Mouse (Mus musculus) midbrain, embryonic 11.5 days (tissue): Measurements from ENCODE around the gene Gm2564. TPM values are rescaled to one million over a fixed set of nuclear protein-coding genes. Genes with fewer than 3 reads are reported as not detected.
A peak's percentile ranks its signal among the peaks of the same experiment; 100 is the strongest.
"Not testable (repeated sequence)": the region's sequence is repeated elsewhere in the genome, so short reads cannot be mapped to it uniquely, and the experiment has no call there.

ENCODE experiments used
- ATAC-seq: fragments of 200-750 bp; cut with Nextera tagmentation; 2 replicates; pipeline ENCODE4 v1.8.0; 2017; ENCODE audit warnings: moderate TSS enrichment, moderate library complexity; ENCODE audit not compliant: low FRiP score
- DNase-seq: peaks from one replicate; pipeline ENCODE4 v3.0.0; 2015; ENCODE audit warnings: low spot score; ENCODE audit errors: missing footprints
- H3K27ac ChIP-seq: fragments of 300-500 bp; sonication (generic); 2 replicates; pipeline ENCODE4 v1.5.1; 2014; ENCODE audit warnings: low read depth, low read length
- H3K27me3 ChIP-seq: fragments of 300-500 bp; sonication (generic); 2 replicates; pipeline ENCODE4 v1.6.1; 2014; ENCODE audit warnings: mild to moderate bottlenecking, low read length, moderate library complexity, mixed read lengths; ENCODE audit not compliant: control insufficient read depth, insufficient read depth
- H3K36me3 ChIP-seq: fragments of 300-500 bp; sonication (generic); 2 replicates; pipeline ENCODE4 v1.6.1; 2014; ENCODE audit warnings: mild to moderate bottlenecking, low read length, moderate library complexity, mixed read lengths; ENCODE audit not compliant: control insufficient read depth, insufficient read depth
- H3K4me1 ChIP-seq: fragments of 300-500 bp; sonication (generic); 2 replicates; pipeline ENCODE4 v1.6.1; 2014; ENCODE audit warnings: low read length; ENCODE audit not compliant: control insufficient read depth, insufficient read depth
- H3K4me2 ChIP-seq: fragments of 300-500 bp; sonication (generic); 2 replicates; pipeline ENCODE4 v1.6.1; 2014; ENCODE audit warnings: mild to moderate bottlenecking, moderate library complexity
- H3K4me3 ChIP-seq: fragments of 300-500 bp; sonication (generic); 2 replicates; pipeline ENCODE4 v1.5.1; 2014; ENCODE audit warnings: low read depth, low read length
- H3K9ac ChIP-seq: fragments of 300-500 bp; sonication (generic); 2 replicates; pipeline ENCODE4 v1.6.1; 2014; ENCODE audit warnings: low read length
- H3K9me3 ChIP-seq: fragments of 300-500 bp; sonication (generic); 2 replicates; pipeline ENCODE4 v1.6.1; 2016; ENCODE audit warnings: low read length; ENCODE audit not compliant: control insufficient read depth
- WGBS: fragments of 180-500 bp; shearing (Covaris S2); extraction: QIAGEN DNeasy Blood & Tissue Kit; methylation state at CpG from one replicate; pipeline ENCODE4 v1.1.7; 2014; 5-methylcytosine and 5-hydroxymethylcytosine counted together
- polyA plus RNA-seq: library from polyadenylated mRNA; unstranded; fragments of >200 nt; fragmentation: Nextera tagmentation; extraction: Ambion mirVana; gene quantifications from 2 replicates; pipeline ENCODE4 v1.2.1, GENCODE M21; 2014

Gene Gm2564
- not detected in 2 replicates for polyA plus RNA-seq

GRCm38 (mm10) chr4:42629419-42629818, at the start of gene Gm2564:
Gene Gm2564, plus strand, starts transcription at chr4:42629719.
- not testable (repeated sequence) for DNase-seq

GRCm38 (mm10) chr4:42611895-42612294, 17.6 kb upstream of the Gm2564 start, which contains the start of gene Gm10591:
Gene Gm10591, plus strand, starts transcription at chr4:42612195.
- ATAC-seq, H3K4me3 ChIP-seq, H3K27me3 ChIP-seq, H3K27ac ChIP-seq, H3K4me1 ChIP-seq, H3K9me3 ChIP-seq, DNase-seq, H3K4me2 ChIP-seq, H3K36me3 ChIP-seq, H3K9ac ChIP-seq: not testable (repeated sequence)
- no CpG with 5 or more reads among the region's 5 CpGs for WGBS

More at GRCm38 (mm10) chr4:42629419-42629818, at the start of gene Gm2564:
- not testable (repeated sequence) for ATAC-seq, H3K36me3 ChIP-seq, H3K9me3 ChIP-seq, H3K4me1 ChIP-seq, H3K4me3 ChIP-seq, H3K9ac ChIP-seq, H3K27ac ChIP-seq, H3K27me3 ChIP-seq, H3K4me2 ChIP-seq
- no CpG with 5 or more reads among the region's 8 CpGs for WGBS

GRCm38 (mm10) chr4:42654951-42655350, 25.4 kb downstream of the Gm2564 start, which contains the start of gene Ccl27b:
Gene Ccl27b, plus strand, starts transcription at chr4:42655251.
- not testable (repeated sequence) for H3K9ac ChIP-seq, H3K9me3 ChIP-seq, H3K4me1 ChIP-seq, ATAC-seq, H3K4me2 ChIP-seq, H3K36me3 ChIP-seq, H3K27ac ChIP-seq, H3K4me3 ChIP-seq, H3K27me3 ChIP-seq, DNase-seq
- no CpG with 5 or more reads among the region's 9 CpGs for whole genome bisulfite sequencing

GRCm38 (mm10) chr4:42661793-42662192, 32.3 kb downstream of the Gm2564 start, which contains the start of gene Il11ra2:
Gene Il11ra2, minus strand, starts transcription at chr4:42661893.
- H3K9me3 ChIP-seq, H3K4me2 ChIP-seq, DNase-seq, H3K27ac ChIP-seq, H3K9ac ChIP-seq, H3K4me3 ChIP-seq, H3K27me3 ChIP-seq, H3K4me1 ChIP-seq, ATAC-seq, H3K36me3 ChIP-seq: not testable (repeated sequence)
- no CpG with 5 or more reads among the region's 3 CpGs for whole genome bisulfite sequencing

DNA sequence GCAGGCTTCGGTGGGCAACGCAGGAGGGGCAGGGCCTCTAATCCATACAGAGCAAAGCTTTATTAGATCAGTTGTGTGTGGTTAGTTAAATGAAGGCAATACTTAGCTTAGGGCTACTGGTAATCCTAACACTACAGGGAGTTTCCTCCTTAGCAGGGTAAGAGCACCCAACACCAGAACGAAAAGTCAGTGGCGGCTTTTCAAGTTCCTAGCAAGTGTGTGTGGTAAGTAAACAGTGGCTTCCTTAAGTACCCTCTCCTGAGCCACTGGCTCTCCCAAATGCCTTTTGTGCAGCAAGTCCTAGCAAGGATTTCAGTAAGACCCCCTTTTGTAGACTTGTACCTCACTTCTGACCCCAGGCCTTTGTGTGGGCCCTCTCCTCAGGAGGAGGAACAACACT, 45.9 kb downstream of the Gm2564 start:
- no CpG with 5 or more reads among the region's 4 CpGs for WGBS
- DNase-seq, ATAC-seq, H3K4me1 ChIP-seq, H3K27ac ChIP-seq, H3K36me3 ChIP-seq, H3K27me3 ChIP-seq, H3K9me3 ChIP-seq, H3K4me2 ChIP-seq, H3K9ac ChIP-seq, H3K4me3 ChIP-seq: not testable (repeated sequence)

- not testable (repeated sequence) for H3K4me2 ChIP-seq, H3K9me3 ChIP-seq, H3K4me3 ChIP-seq, H3K9ac ChIP-seq, H3K27ac ChIP-seq, H3K36me3 ChIP-seq, DNase-seq, H3K27me3 ChIP-seq, H3K4me1 ChIP-seq
- ATAC-seq: peak; percentile 60
- WGBS: no CpG with 5 or more reads among the region's 7 CpGs
These were observed 49.8 kb downstream of the Gm2564 start for GRCm38 (mm10) chr4:42679365-42679764.

- not testable (repeated sequence) for H3K27me3 ChIP-seq, H3K9ac ChIP-seq, H3K36me3 ChIP-seq, H3K27ac ChIP-seq, H3K4me1 ChIP-seq, H3K4me3 ChIP-seq, DNase-seq, H3K4me2 ChIP-seq, H3K9me3 ChIP-seq
- WGBS: no CpG with 5 or more reads among the region's 32 CpGs
- peak; percentile 77 for ATAC-seq
These were observed 51.1 kb downstream of the Gm2564 start for GRCm38 (mm10) chr4:42680374-42681356.
